In genomic region chr5:23196879-23197278, GRCm38 (mm10) we compare ENCODE assay signal across 19 mouse cellular contexts.
A peak's percentile ranks its signal among the peaks of the same experiment; 100 is the strongest.
DNase-seq lines count a peak whose midpoint lies in the region; ATAC-seq and TF ChIP-seq lines count a peak whose summit lies in the region.
"Had no signal": no experiment of that assay in that cellular context is flagged by ENCODE, and none has a peak within 500 bp of the region (broad histone marks: within the 10 kb centered on the region; RNA-seq: fewer than 3 reads in every experiment).

No protein-coding gene starts in this region.

- H3K4me1 ChIP-seq in forebrain, embryonic 13.5 days, result no peaks in the 10 kb centered on the region
- H3K4me1 ChIP-seq in forebrain, embryonic 12.5 days, result no peaks in the 10 kb centered on the region
- H3K4me1 ChIP-seq: liver, embryonic 15.5 days; megakaryocyte, embryonic 14.5 days had no signal

- no peaks in the 10 kb centered on the region for H3K27me3 ChIP-seq in forebrain, embryonic 13.5 days
- no peaks in the 10 kb centered on the region for H3K27me3 ChIP-seq in forebrain, embryonic 12.5 days
- H3K27me3 ChIP-seq: CH12.LX; liver, embryonic 15.5 days; megakaryocyte, embryonic 14.5 days had no signal

- peak; percentile 83 for ATAC-seq in forebrain, embryonic 13.5 days
- ATAC-seq in forebrain, embryonic 12.5 days (ENCODE audit: low FRiP score), result no peak

- peak; percentile 3 to 32 for DNase-seq in layer of hippocampus, adult 18-20 months (ENCODE audit: low spot score in 2 of 2)
- DNase-seq in layer of hippocampus, postnatal 10 days (ENCODE audit: low spot score in 2 of 2), result no peak
- DNase-seq in brain, adult 2 months (ENCODE audit: low read depth, low spot score), result peak; percentile 48
- DNase-seq in layer of hippocampus, adult 2 months (ENCODE audit: low spot score in 2 of 2), result peak in 1 of 2 experiments; percentile 50
- no peak for DNase-seq in frontal cortex, postnatal 14 days (ENCODE audit: low spot score in 2 of 2)
- no peak for DNase-seq in thymus, postnatal 25 days
- DNase-seq: adrenal gland, adult 8-10 months; cerebellum, adult 9-10 months; gastrocnemius, adult 2 months; kidney, adult 9 months; kidney, postnatal 4 days; lung, postnatal 14 days; thymus, adult 18-20 months had no signal

- TF ChIP-seq CTCF in layer of hippocampus, adult 2 months (conservative IDR thresholded peaks at IDR 0.05), result peak; percentile 67

- no peaks in the 10 kb centered on the region for H3K36me3 ChIP-seq in forebrain, embryonic 13.5 days (ENCODE audit: poor library complexity, severe bottlenecking)
- no peaks in the 10 kb centered on the region for H3K36me3 ChIP-seq in forebrain, embryonic 12.5 days (replicated peaks)
- H3K36me3 ChIP-seq: liver, embryonic 15.5 days had no signal

- no peak overlapping the region for H3K9ac ChIP-seq in forebrain, embryonic 13.5 days
- H3K9ac ChIP-seq in forebrain, embryonic 12.5 days, result no peak overlapping the region
- H3K9ac ChIP-seq: liver, embryonic 15.5 days had no signal

- 62% methylated on average over 4 of the region's 4 CpGs for WGBS in forebrain, embryonic 13.5 days
- WGBS in forebrain, embryonic 12.5 days, result 72% methylated on average over 4 of the region's 4 CpGs

- H3K4me3 ChIP-seq in forebrain, embryonic 13.5 days, result no peak overlapping the region
- no peak overlapping the region for H3K4me3 ChIP-seq in forebrain, embryonic 12.5 days (replicated peaks)
- no peak overlapping the region for H3K4me3 ChIP-seq in layer of hippocampus, adult 2 months
- H3K4me3 ChIP-seq: gastrocnemius, adult 2 months; liver, embryonic 15.5 days; megakaryocyte, embryonic 14.5 days; myocyte had no signal

- H3K4me2 ChIP-seq in forebrain, embryonic 13.5 days, result no peak overlapping the region
- H3K4me2 ChIP-seq in forebrain, embryonic 12.5 days, result no peak overlapping the region
- H3K4me2 ChIP-seq: liver, embryonic 15.5 days had no signal

- no peaks in the 10 kb centered on the region for H3K9me3 ChIP-seq in forebrain, embryonic 13.5 days (replicated peaks)
- H3K9me3 ChIP-seq in forebrain, embryonic 12.5 days, result no peaks in the 10 kb centered on the region
- H3K9me3 ChIP-seq: liver, embryonic 15.5 days; megakaryocyte, embryonic 14.5 days had no signal

- H3K27ac ChIP-seq in forebrain, embryonic 13.5 days, result no peak overlapping the region
- H3K27ac ChIP-seq in forebrain, embryonic 12.5 days, result no peak overlapping the region
- H3K27ac ChIP-seq in layer of hippocampus, adult 2 months, result no peak overlapping the region
- H3K27ac ChIP-seq: gastrocnemius, adult 2 months; liver, embryonic 15.5 days had no signal

Comparison
In these comparisons a context has a peak if more than half of its experiments do, and no peak if none do; other contexts are left out.
1. DNase-seq: peak in layer of hippocampus, adult 18-20 months (2 of 2) and brain, adult 2 months (single experiment); none in layer of hippocampus, postnatal 10 days (0 of 2), frontal cortex, postnatal 14 days (0 of 2) and thymus, postnatal 25 days (single experiment).